Mouse (Mus musculus): ENCODE measurements around the gene Islr. TPM values are rescaled to one million over a fixed set of nuclear protein-coding genes. Genes with fewer than 3 reads are reported as not detected.

Gene Islr
- total RNA-seq, 2 experiments from 2014 or later, result 23.7 to 32.1 TPM

- DNase-seq, result no peak
These were observed 91.8 kb downstream of the Islr start for GRCm38 (mm10) chr9:58112321-58112751.

GRCm38 (mm10) chr9:58111431-58111830 lies 92.7 kb downstream of the Islr start:
- DNase-seq, result peak; percentile 54 to 68

GRCm38 (mm10) chr9:58110787-58111186 lies 93.3 kb downstream of the Islr start:
- no peak for DNase-seq

- no peak for DNase-seq
These were observed 96.6 kb downstream of the Islr start for GRCm38 (mm10) chr9:58107494-58107893.

Small RNA genes within 50 kb of the gene (microRNA-seq; reads per million reads assigned to microRNA genes)
- gene Mir6385, result not detected

Other genes with a start within 250 kb of the Islr start
- 1,000 to 10,000 TPM; 6,616 to 8,202 TPM for gene Cyp11a1, start 197.9 kb downstream of the Islr start, total RNA-seq (2021)
- 1 to 10 TPM; 1.2 to 2.1 TPM for gene Stra6, start 140.5 kb downstream of the Islr start, total RNA-seq (2021)
- gene Ccdc33, start 85.5 kb downstream of the Islr start, total RNA-seq (2021), result under 1 TPM in 1 of 2 experiments, not detected in 1; 0.99 TPM
- gene Islr2, start within 50 bp of the Islr start, total RNA-seq (2021), result 1 to 10 TPM; 2.3 to 3.3 TPM
- gene Pml, start 45.5 kb upstream of the Islr start, total RNA-seq (2021), result 10 to 100 TPM; 22.4 to 24.2 TPM
- 10 to 100 TPM; 15.7 to 19.2 TPM for gene Stoml1, start 48.9 kb upstream of the Islr start, total RNA-seq (2021)
- 10 to 100 TPM; 22.9 to 33.9 TPM for gene Loxl1, start 108.9 kb upstream of the Islr start, total RNA-seq (2021)
- not detected for gene Tbc1d21, start 166.1 kb upstream of the Islr start, total RNA-seq (2021)

All from adrenal gland, postnatal 36 days (tissue).